Mouse (Mus musculus): Measurements from ENCODE around the gene Gstm5.
A peak's percentile ranks its signal among the peaks of the same experiment; 100 is the strongest.
"Not testable (repeated sequence)": the region's sequence is repeated elsewhere in the genome, so short reads cannot be mapped to it uniquely, and the experiment has no call there.

The Gstm5 gene

GRCm38 (mm10) chr3:107895720-107896569, at the start of gene Gstm5:
Gene Gstm5, plus strand, starts transcription at chr3:107895821.
- DNase-seq (ENCODE audit: low spot score in 2 of 2): peak; percentile 89 to 90

GRCm38 (mm10) chr3:107846175-107846574, 49.4 kb upstream of the Gstm5 start:
- no peak for DNase-seq (ENCODE audit: low spot score in 2 of 2)

GRCm38 (mm10) chr3:107846835-107847234, 48.8 kb upstream of the Gstm5 start:
- DNase-seq (ENCODE audit: low spot score in 2 of 2): no peak

GRCm38 (mm10) chr3:107848126-107848525, 47.5 kb upstream of the Gstm5 start:
- no peak for DNase-seq (ENCODE audit: low spot score in 2 of 2)

GRCm38 (mm10) chr3:107849000-107849692, 46.5 kb upstream of the Gstm5 start:
- DNase-seq (ENCODE audit: low spot score in 2 of 2): no peak

- DNase-seq (ENCODE audit: low spot score in 2 of 2): no peak
Measured at GRCm38 (mm10) chr3:107849693-107850031, 46.0 kb upstream of the Gstm5 start.

- no peak for DNase-seq (ENCODE audit: low spot score in 2 of 2)
Measured at GRCm38 (mm10) chr3:107850418-107851031, 45.1 kb upstream of the Gstm5 start.

GRCm38 (mm10) chr3:107852786-107853185, 42.8 kb upstream of the Gstm5 start:
- no peak for DNase-seq (ENCODE audit: low spot score in 2 of 2)

- DNase-seq (ENCODE audit: low spot score in 2 of 2): no peak
Measured at GRCm38 (mm10) chr3:107853232-107854181, 42.1 kb upstream of the Gstm5 start.

GRCm38 (mm10) chr3:107855368-107855767, 40.3 kb upstream of the Gstm5 start:
- no peak for DNase-seq (ENCODE audit: low spot score in 2 of 2)

GRCm38 (mm10) chr3:107857646-107858045, 38.0 kb upstream of the Gstm5 start:
- DNase-seq (ENCODE audit: low spot score in 2 of 2): no peak

GRCm38 (mm10) chr3:107861483-107861882, 34.1 kb upstream of the Gstm5 start:
- DNase-seq (ENCODE audit: low spot score in 2 of 2): not testable (repeated sequence)

- no peak for DNase-seq (ENCODE audit: low spot score in 2 of 2)
Measured at GRCm38 (mm10) chr3:107862471-107862870, 33.1 kb upstream of the Gstm5 start.

- DNase-seq (ENCODE audit: low spot score in 2 of 2): no peak
Measured at GRCm38 (mm10) chr3:107863471-107863870, 32.1 kb upstream of the Gstm5 start.

- DNase-seq (ENCODE audit: low spot score in 2 of 2): peak; percentile 98
Measured at GRCm38 (mm10) chr3:107863898-107864603, 31.6 kb upstream of the Gstm5 start.

- DNase-seq (ENCODE audit: low spot score in 2 of 2): no peak
Measured at GRCm38 (mm10) chr3:107865364-107866091, 30.1 kb upstream of the Gstm5 start.

GRCm38 (mm10) chr3:107867086-107867485, 28.5 kb upstream of the Gstm5 start:
- peak; percentile 94 to 95 for DNase-seq (ENCODE audit: low spot score in 2 of 2)

GRCm38 (mm10) chr3:107868452-107868851, 27.2 kb upstream of the Gstm5 start:
- no peak for DNase-seq (ENCODE audit: low spot score in 2 of 2)

GRCm38 (mm10) chr3:107869097-107869496, 26.5 kb upstream of the Gstm5 start:
- DNase-seq (ENCODE audit: low spot score in 2 of 2): no peak

GRCm38 (mm10) chr3:107869925-107870324, 25.7 kb upstream of the Gstm5 start:
- DNase-seq (ENCODE audit: low spot score in 2 of 2): no peak
